Mouse (Mus musculus) megakaryocyte, embryonic 14.5 days (primary cell): Measurements from ENCODE around the gene Synrg. TPM values are rescaled to one million over a fixed set of nuclear protein-coding genes. Genes with fewer than 3 reads are reported as not detected.

Source experiments
- H3K27me3 ChIP-seq: replicated peaks from 2 replicates; pipeline ENCODE3; 2012; ENCODE audit warnings: inconsistent platforms
- H3K36me3 ChIP-seq: replicated peaks from 2 replicates; pipeline ENCODE3; 2012; ENCODE audit warnings: low read length, inconsistent platforms, mixed read lengths
- H3K4me1 ChIP-seq: 2 replicates; pipeline ENCODE4 v1.6.1; 2012; ENCODE audit warnings: inconsistent platforms
- H3K4me3 ChIP-seq: replicated peaks from 2 replicates; pipeline ENCODE3; 2012; ENCODE audit warnings: moderate library complexity, mild to moderate bottlenecking, inconsistent platforms
- H3K9me3 ChIP-seq: 2 replicates; pipeline ENCODE4 v1.6.1; 2012; ENCODE audit warnings: inconsistent platforms
- FLI1 ChIP-seq: IDR thresholded peaks from 2 replicates; pipeline ENCODE4 v1.6.1; 2012; ENCODE audit warnings: low read length, inconsistent platforms, mixed read lengths
- GATA1 ChIP-seq: IDR thresholded peaks from 3 replicates; pipeline ENCODE4 v1.6.1; 2012; ENCODE audit warnings: mixed read lengths, low read length, inconsistent platforms, borderline replicate concordance
- polyA plus RNA-seq: library from polyadenylated mRNA; stranded (reverse); fragments of >175 nt; gene quantifications from 2 replicates; pipeline ENCODE4 v1.2.3, GENCODE M21; 2012; ENCODE audit warnings: low replicate concordance; ENCODE audit not compliant: insufficient read depth

Gene Synrg
- polyA plus RNA-seq, 1 experiment: 2.2 TPM

DNA sequence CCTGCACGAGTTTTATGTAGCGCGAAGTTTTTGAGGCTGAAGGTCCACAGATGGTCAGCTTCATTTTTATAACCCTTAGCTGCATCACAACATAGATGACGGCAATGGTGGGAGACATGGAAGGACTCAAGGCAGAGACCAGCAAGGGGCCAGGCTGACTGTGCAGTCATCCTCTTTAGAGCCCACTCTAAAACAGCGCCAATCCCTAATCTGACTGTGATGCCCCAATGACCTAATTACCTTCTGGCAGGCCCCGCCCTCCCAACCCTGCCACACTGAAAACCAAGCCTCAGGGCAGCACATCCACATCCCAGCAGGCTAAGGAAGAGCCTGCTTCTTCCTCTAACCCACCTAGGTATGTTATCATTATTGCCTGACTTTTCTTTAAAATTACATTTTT lies 96.4 kb downstream of the Synrg start:
- Histone ChIP-seq H3K4me1 (peaks cover 56% of the 10 kb centered on the region), H3K4me3 (no peak overlapping the region), H3K27me3 (peaks cover 9% of the 10 kb centered on the region), H3K36me3 (peaks cover 9% of the 10 kb centered on the region), H3K9me3 (peaks cover 5% of the 10 kb centered on the region)
- TF ChIP-seq FLI1: no peak
- no peak for TF ChIP-seq GATA1

GRCm38 (mm10) chr11:84061881-84062280 lies 97.7 kb downstream of the Synrg start:
- peaks cover 14% of the 10 kb centered on the region for H3K27me3 ChIP-seq
- no peak for TF ChIP-seq FLI1
- H3K4me3 ChIP-seq: no peak overlapping the region
- no peaks in the 10 kb centered on the region for H3K9me3 ChIP-seq
- peaks cover 62% of the 10 kb centered on the region for H3K4me1 ChIP-seq
- peaks cover 9% of the 10 kb centered on the region for H3K36me3 ChIP-seq

DNA sequence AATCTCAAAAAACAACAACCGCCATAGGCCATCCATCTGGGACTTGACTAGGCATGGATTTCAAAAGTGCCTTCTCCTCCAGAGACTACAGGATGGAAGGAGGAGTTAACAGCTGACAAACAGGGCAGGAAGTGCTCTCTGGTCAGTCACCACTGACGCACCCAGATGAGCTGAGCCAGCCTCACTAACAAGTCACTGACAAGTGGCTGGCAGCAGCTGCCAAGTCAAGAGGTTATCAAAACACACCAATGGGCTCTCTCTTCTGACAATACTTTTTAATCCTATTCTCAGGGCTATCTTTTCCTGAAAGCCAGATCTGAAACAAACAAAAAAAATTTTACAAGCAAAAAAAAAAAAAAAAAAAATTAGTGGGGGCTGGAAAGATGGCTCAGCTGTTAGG lies 98.6 kb downstream of the Synrg start:
- peaks cover 9% of the 10 kb centered on the region for H3K36me3 ChIP-seq
- no peaks in the 10 kb centered on the region for H3K9me3 ChIP-seq
- H3K4me3 ChIP-seq: peak overlapping the region; percentile 64
- TF ChIP-seq GATA1: no peak
- no peak for TF ChIP-seq FLI1
- H3K27me3 ChIP-seq: peaks cover 21% of the 10 kb centered on the region
- H3K4me1 ChIP-seq: peaks cover 71% of the 10 kb centered on the region

DNA sequence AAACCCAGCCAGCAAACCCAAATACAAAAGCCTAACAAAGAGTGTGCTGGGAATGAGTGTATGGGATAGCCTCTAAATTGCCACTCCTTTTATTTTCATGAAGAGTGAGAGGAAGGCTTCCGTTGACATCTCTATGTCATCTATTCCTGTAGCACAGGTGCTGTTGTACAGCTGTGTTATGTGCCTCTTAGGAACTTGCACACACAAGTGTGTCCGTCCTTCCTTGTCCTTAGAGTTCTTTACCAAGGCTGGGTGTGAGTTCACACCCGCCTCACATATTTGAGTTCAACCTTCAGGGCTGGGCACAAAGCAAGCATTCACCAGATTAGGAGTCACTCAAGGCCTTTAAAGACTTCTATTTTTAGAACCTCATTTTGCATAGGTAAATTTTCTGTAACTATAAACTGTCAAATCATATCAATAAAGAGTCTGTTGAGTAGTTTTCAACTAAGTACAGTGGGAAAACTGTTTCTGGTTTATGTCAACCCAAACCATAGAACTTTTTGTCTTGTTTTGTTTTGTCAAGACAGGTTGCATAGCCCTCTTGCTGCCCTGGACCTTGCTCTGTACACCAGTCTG lies 99.5 kb downstream of the Synrg start:
- no peaks in the 10 kb centered on the region for H3K9me3 ChIP-seq
- peak overlapping the region; percentile 72 for H3K4me3 ChIP-seq
- peaks cover 76% of the 10 kb centered on the region for H3K4me1 ChIP-seq
- no peak for TF ChIP-seq GATA1
- TF ChIP-seq FLI1: no peak
- H3K36me3 ChIP-seq: peaks cover 9% of the 10 kb centered on the region
- peaks cover 30% of the 10 kb centered on the region for H3K27me3 ChIP-seq

DNA sequence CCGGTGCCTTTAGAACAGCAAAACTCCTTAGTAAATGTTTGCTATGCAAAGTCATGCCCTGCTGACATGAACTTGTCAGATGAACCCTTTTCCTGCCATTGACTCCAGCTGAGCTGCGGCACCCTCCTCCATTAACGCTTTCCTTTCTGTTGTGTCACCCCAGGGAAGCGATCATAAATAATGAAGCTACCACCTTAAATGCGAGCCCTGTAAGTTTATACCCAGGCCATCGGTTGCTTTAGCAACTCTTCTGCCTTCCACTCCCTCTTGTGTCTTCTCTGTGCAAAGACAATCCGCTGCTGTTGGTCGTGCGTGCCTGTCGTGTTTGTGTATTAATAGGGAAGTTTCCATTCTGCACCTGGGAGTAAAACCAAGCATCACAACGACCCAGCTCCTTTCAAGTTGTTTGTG lies 101.8 kb downstream of the Synrg start:
- TF ChIP-seq GATA1: no peak
- TF ChIP-seq FLI1: no peak
- Histone ChIP-seq H3K4me1 (peaks cover 75% of the 10 kb centered on the region), H3K27me3 (peaks cover 43% of the 10 kb centered on the region)

DNA sequence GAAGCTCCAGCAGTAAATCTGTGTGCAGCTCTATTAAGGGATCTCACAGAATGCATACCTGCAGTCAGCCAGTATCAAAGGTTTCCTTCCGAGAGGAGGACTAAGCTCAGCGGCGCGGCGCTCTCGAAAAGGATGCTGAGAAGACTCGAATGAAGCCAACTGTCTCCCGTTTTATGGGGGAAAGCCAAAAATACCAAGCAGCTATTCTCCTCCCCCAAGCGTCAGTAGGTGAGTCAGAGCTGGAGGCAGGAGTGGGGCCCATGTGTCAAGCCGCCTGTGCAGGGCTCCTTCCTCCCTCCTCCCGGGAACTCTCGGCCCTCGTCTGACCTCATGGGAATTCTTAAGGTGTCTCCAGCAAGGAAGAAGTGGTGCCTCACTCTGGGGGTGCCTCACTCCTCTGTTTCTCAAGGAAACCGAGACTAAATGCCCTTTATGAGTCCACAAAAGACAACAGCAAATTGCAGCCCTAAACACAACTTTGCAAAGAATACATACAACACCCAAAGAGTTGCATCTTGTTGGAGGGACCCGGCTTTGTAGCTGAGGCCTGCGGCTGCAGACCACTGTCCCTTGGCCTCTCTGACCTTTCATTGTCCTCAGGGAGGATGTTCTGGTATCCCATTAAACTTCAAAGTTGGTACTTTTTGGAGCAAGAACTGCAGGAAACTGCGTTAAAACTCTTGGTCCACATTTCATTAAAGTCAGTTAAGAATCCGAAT lies 102.9 kb downstream of the Synrg start:
- peak overlapping the region; percentile 94 for H3K4me3 ChIP-seq
- no peaks in the 10 kb centered on the region for H3K9me3 ChIP-seq
- peaks cover 2% of the 10 kb centered on the region for H3K36me3 ChIP-seq
- H3K27me3 ChIP-seq: peaks cover 44% of the 10 kb centered on the region
- TF ChIP-seq GATA1 (no peak), FLI1 (no peak)
- peaks cover 69% of the 10 kb centered on the region for H3K4me1 ChIP-seq

More for the DNA sequence above, 101.8 kb downstream of the Synrg start:
- Histone ChIP-seq H3K4me3 (peak overlapping the region; percentile 94), H3K36me3 (peaks cover 9% of the 10 kb centered on the region), H3K9me3 (no peaks in the 10 kb centered on the region)

DNA sequence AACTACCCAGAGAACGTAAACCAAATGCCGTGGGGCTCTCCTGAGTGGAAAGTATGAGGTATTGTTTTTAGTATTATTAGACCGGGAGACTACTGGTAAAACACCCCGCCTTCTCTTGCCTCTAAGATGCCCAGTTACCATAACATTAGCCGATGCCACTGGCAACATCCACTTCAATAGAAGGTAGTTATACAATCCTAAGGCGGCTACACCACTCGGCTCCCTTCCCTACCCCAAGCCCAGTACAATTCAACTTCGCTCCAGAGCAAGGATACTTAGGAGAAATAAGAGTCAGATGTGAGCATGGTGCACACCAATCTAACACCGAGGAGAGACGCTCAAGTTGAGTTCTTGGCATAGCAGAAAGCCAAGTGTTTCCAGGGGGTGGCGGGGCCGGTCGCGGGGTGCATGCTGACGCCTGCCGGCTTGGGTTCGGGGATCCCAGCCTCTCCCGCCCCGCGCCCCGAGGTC lies 103.5 kb downstream of the Synrg start:
- Histone ChIP-seq H3K27me3 (peaks cover 44% of the 10 kb centered on the region), H3K9me3 (no peaks in the 10 kb centered on the region), H3K4me1 (peaks cover 62% of the 10 kb centered on the region), H3K36me3 (peaks cover 2% of the 10 kb centered on the region), H3K4me3 (peak overlapping the region; percentile 94)
- TF ChIP-seq GATA1: no peak
- no peak for TF ChIP-seq FLI1

DNA sequence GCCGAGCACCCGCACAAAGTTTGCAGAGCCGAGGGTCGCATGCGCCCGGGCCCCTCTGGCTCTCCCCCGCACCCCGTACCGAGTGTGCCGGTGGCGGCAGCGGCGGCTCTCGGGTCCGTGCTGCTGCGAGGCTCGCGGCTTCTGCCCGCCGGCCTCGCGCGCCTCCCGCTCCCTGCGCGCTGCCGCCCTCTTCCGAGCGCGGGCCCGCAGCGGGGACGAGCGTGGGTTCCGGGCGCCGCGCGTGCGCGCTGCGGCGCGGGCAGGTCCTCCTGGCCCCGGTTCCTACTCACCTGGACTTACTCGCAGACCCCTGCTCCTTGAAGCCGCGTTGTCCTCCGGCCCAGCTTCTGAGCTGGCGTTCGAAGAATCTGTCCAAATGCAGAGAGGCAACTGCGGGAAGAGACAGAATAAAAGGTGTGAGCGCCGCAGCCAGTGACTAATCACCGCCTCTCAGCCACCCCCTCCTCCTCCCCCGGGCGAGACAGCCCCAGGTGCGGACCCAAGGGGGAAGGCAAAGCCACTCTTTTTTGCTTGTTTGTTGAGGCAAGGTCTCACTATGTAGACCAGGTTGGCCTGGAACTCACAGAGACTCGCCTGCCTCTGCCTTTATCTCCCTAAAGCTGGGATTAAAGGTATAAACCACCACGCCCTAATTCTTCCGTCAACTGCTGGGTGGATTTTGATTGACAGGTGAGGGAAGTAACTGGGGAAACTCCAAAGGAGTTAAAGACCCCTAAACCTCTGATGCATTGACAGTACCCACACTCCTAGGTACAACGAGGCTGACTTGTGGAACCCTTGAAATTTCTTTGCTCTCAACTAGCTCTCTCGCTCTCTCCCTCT lies 104.2 kb downstream of the Synrg start:
- no peak for TF ChIP-seq GATA1
- no peak for TF ChIP-seq FLI1
- Histone ChIP-seq H3K36me3 (peaks cover 2% of the 10 kb centered on the region), H3K4me1 (peaks cover 56% of the 10 kb centered on the region), H3K4me3 (peak overlapping the region; percentile 94), H3K27me3 (peaks cover 48% of the 10 kb centered on the region), H3K9me3 (no peaks in the 10 kb centered on the region)

GRCm38 (mm10) chr11:84069034-84069370 lies 104.8 kb downstream of the Synrg start, which contains the start of gene Dusp14:
TSS of gene Dusp14 (minus strand) at chr11:84069261.
- Histone ChIP-seq H3K36me3 (peaks cover 2% of the 10 kb centered on the region), H3K4me3 (peak within 1 kb of the TSS; percentile 94), H3K9me3 (no peaks in the 10 kb centered on the region), H3K27me3 (peaks cover 52% of the 10 kb centered on the region), H3K4me1 (peaks cover 50% of the 10 kb centered on the region)
- no peak for TF ChIP-seq FLI1
- TF ChIP-seq GATA1: no peak

DNA sequence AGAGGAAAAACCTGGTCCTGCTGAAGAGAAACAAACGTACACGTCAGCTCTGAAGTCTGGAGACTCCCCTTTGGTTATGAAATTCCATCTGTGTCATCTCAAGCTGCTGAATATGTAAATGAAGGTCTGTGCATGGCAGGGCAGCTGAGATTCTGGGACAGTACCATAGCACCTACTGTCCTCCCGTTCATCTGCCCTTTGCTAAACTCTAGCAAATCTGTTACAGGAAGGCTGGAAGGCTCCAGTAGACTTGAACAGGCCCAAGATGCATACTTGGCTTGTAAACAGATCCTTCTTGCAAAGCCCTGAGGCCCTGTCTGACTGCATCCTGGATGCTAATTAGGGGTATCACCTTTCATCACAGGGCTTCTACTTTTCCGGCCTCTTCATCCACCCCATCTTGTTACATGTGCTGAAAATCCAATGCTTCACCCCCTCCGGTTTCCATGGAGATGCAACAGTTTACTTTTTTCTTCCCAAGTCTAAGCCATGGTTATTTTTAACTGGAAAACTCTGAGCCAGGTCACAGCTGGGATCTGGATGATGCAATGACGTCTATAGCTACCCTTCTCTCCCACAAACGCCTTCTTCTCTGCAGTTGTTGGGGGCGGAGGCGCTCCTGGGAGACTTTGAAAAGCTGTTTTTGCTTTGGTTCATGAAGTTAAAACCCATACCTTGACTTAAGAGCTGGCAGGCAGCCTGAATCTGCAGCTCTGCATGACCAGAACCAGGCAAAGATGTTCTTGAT lies 108.8 kb downstream of the Synrg start:
- Histone ChIP-seq H3K4me3 (no peak overlapping the region), H3K4me1 (peaks cover 18% of the 10 kb centered on the region), H3K27me3 (peaks cover 36% of the 10 kb centered on the region), H3K36me3 (peaks cover under 1% of the 10 kb centered on the region), H3K9me3 (no peaks in the 10 kb centered on the region)
- TF ChIP-seq FLI1: no peak
